Mouse (Mus musculus) testis, postnatal 14 days (tissue): ENCODE measurements around the gene Cyb5r4.
"Not testable (repeated sequence)": the region's sequence is repeated elsewhere in the genome, so short reads cannot be mapped to it uniquely, and the experiment has no call there.

Experiments
- DNase-seq: peaks from one replicate; pipeline ENCODE4 v3.0.0; 2021; ENCODE audit warnings: low spot score

The Cyb5r4 gene

GRCm38 (mm10) chr9:87025764-87026163, 4.0 kb downstream of the Cyb5r4 start:
- DNase-seq, result no peak

DNA sequence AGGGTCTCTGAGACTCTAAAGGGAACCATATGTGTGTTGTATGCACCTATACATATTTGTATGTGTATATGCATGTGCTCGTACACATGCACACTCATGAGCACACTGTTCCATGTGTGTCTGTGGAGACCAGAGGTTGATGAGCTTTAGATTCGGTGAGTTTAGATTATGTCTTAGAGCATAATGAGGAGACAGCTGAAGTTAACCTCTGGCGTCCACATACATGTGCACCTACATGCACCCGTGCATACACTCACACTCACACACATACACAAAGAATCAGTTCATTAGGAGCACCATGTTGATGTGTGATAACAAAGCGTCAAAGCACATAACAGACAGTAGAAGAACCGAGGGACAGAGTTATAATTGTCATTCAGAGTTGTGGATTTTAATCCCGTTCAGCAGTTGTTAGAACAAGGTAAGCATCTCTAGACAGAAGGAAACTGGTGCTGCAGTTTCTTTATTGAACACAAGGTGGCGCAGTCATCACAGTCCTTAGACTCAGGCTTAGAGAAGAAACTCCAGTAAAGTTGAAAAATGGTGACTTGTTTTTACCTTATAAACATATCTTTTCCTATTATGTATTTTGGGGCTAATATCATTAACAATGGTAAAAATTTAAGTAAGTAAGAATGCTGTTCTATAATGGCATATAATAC, 5.7 kb downstream of the Cyb5r4 start:
- DNase-seq, result peak; percentile 13

GRCm38 (mm10) chr9:87032196-87032595, 10.4 kb downstream of the Cyb5r4 start:
- no peak for DNase-seq

DNA sequence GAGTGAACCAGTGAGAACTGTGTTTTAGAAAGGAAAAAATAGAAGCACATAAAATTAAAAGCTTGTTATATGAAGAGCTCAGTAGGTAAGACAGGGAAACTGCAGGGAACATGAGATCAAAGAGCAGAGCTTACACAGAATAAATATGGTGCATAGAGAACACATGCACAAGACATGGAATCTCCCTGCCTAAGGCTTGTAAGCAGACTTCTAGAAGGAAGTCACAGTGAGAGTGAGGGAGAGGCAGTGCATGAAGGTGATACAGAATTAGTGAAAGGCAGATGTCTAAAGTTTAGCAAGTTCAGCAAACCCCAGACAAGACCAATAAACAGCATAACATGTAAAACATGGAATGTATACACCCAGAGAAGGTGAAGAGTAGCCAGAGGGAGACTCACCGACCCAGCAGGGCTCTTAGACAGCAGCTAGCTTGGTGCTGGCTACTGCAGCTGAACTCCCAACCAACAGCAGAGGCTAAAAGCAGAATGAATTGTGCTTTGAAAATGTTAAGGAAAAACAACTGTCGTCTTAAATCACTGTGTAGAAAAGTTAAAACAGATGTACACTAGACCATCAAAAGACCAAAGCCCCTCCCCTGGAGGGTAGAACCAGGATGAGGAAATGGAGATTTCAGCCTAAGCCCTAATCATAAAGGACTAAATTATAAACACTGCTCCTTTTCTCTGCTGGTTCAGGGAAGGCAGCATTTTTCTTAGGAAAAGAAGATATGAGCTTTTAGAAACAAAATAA, 13.2 kb downstream of the Cyb5r4 start:
- DNase-seq, result no peak

DNA sequence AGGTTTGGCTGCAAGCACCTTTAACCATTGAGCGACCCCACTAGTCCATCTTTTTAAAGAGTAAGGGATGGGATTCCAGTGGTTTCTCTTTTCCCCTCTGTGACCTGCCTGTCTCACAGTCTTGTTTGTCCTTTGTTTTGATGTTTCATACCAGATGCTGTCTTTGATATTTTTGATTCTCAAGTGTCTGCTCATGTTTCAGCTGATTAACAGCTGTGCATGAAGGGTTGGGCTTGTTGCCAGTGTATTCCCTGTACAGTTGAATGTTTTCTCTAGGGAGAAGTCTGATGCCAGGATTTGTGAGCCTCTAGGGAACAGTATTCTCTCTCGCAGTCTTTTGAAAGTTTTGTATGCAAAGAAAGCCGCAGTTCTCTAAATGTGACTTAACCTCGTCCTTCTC, 27.6 kb downstream of the Cyb5r4 start:
- no peak for DNase-seq

DNA sequence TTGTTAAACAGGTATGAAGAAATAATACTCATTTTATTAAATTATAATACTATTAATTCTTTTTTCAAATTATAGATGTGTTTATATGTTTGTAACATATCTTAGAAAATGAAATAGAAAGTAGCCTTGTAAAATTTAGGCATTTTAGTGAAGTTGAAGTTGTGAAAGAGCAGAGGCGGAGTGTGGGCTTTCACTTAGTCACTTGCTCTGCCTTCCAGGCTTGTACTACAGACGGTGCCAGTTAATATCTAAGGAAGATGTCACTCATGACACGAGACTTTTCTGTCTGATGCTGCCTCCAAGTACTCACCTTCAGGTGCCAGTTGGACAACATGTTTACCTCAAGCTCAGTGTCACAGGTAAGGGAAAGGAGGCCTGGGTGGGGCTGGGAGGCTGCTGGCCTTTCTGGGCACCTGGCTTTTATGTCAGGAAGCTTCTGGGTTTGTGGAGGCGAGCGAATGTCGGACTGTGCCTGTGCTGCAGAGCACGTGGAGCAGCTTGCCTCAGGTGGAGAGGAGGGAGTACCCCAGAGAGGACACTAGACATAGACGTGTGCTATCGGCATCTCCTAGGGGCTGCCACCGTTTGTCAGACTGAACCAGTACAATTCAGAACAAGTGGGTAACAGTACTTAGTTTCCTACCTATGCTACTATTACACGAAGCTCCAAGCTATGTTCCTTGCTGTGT, 33.9 kb downstream of the Cyb5r4 start:
- DNase-seq, result no peak

- DNase-seq, result no peak
These were observed 40.5 kb downstream of the Cyb5r4 start for GRCm38 (mm10) chr9:87062337-87062736.

- no peak for DNase-seq
These were observed 46.3 kb downstream of the Cyb5r4 start for GRCm38 (mm10) chr9:87068160-87068559.

DNA sequence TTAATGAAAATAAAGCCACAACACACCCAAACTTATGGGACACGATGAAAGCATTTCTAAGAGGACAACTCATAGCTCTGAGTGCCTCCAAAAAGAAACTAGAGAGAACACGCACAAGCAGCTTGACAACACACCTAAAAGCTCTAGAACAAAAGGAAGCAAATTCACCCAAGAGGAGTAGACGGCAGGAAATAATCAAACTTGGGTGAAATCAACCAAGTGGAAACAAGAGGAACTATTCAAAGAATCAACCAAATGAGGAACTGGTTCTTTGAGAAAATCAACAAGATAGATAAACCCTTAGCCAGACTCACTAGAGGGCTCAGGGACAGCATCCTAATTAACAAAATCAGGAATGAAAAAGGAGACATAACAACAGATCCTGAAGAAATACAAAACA, 49.8 kb downstream of the Cyb5r4 start:
- not testable (repeated sequence) for DNase-seq

DNA sequence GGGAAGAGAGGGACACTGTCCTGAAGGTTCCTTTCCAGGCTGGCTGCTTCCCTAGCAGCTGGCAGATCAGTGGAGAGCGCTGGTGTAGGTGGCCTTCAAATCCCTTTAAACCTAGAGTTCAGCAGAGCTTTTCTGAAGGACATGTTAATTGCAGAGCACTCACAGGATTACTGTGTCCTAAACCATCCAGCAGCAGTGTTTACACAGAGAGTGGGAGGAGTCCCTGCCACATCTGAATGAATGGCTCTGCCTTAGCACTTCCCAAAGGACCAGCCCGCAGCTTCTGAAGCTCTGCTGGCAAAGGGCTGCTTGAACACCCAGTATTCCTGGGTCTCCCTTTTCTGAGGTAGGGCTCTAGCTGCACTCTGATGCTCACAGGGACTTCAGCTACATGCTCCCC, 56.1 kb downstream of the Cyb5r4 start:
- no peak for DNase-seq

DNA sequence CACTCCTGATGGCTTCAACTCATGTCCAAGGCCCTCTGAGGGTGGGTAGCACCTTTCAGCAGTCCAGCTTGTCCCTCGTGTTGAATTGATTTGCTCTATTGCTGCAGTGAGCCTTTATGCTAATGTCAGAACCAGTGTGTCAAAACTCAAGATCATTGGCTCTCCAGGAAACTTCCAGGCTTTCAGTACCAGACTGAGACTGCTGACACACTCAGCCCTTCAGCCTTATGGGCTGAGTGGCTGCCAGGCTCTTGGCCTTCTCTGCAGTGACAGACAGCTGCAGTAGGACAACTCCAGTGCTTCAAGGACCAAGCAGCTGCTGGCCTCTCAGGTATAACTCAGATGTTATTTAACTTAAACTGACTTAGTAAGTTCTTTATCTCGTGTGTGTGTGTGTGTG, 57.7 kb downstream of the Cyb5r4 start:
- DNase-seq, result no peak

DNA sequence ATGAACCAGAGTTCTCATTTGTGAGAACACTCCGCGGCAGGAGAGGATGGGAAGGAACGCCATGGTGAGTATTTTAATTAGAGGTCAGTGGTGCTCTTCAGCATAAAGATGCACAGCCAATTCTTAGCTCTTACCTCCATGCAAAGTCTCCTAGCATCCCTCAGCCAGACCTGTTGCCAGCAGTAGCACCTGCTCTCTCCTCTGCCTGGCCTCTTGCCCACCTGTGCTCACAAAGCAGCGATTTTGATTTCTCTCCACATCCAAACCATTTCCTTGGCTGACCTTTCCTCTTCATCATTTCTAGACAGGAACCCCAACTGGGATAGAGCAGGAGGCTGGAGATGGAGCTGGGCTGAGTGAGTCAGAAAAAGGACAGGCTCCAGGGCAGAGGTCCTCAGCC, 65.2 kb downstream of the Cyb5r4 start:
- DNase-seq, result no peak

DNA sequence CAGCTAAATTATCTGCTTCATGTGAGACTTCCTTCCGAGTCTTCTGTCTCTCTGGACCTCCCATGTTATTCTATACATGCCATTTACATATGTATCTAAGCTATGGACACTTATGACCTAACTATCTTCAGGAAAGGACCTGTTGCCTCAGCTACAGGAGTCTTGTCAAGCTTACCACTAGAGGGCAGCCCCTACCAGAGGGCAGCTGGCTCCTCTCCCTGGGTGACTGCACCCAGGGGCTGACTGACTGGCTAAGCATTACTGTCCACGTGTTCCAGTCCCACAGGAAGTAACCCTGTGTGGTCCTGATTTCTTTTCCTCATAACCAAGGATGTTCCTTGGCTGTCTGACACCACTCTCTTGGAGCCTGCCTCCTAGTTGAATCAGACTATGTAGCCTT, 76.2 kb downstream of the Cyb5r4 start:
- DNase-seq, result no peak

- no peak for DNase-seq
These were observed 93.2 kb downstream of the Cyb5r4 start for GRCm38 (mm10) chr9:87115019-87115418.

- no peak for DNase-seq
These were observed 93.7 kb downstream of the Cyb5r4 start for GRCm38 (mm10) chr9:87115456-87115931.

GRCm38 (mm10) chr9:87115978-87116377, 94.2 kb downstream of the Cyb5r4 start:
- DNase-seq, result no peak

DNA sequence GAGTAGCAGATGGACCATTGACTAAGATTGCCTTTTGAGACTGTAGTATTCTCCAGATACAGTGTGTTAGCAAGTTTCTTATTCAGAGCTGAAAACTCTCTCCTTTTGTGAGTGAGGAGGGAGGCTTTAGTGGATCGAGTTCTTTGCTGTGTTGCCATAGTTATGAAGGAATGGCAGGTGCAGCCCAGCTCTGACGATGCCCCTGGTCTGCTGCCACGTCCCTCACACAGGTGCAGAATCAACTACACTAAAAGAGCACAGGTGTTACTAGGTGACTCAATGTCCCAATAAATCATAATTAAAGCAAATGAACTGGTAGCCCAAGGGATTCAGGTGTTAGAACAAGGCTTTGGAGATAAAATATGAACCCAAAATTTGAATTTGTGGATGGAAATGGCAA, 97.2 kb downstream of the Cyb5r4 start:
- DNase-seq, result no peak

GRCm38 (mm10) chr9:87121956-87122493, 100.2 kb downstream of the Cyb5r4 start:
- DNase-seq, result no peak

DNA sequence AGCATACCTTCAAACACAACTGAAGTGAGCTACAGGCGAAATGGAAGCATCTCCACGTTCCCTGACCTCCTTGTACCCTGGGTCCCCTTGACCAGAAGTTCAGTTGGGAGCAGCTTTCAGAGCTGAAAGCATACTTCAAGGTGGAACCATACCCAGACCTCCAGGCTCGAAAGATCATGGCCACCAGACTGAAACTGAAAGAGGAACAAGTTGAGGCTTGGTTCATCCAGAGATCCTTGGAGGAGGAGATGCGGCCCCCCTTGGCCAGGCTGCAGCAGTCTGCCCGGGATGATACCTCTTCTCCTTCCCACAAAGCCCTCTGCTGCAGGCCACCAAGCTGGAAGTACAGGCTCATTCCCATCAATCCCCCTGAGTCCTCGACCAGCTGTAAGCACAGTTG, 105.2 kb downstream of the Cyb5r4 start:
- not testable (repeated sequence) for DNase-seq
